Mouse (Mus musculus) 416B (cell line): Measurements from ENCODE around the gene Rbfox1.

Source experiments
- DNase-seq: peaks from one replicate; pipeline ENCODE4 v3.0.0; 2011; ENCODE audit warnings: low read depth

Rbfox1 gene

DNA sequence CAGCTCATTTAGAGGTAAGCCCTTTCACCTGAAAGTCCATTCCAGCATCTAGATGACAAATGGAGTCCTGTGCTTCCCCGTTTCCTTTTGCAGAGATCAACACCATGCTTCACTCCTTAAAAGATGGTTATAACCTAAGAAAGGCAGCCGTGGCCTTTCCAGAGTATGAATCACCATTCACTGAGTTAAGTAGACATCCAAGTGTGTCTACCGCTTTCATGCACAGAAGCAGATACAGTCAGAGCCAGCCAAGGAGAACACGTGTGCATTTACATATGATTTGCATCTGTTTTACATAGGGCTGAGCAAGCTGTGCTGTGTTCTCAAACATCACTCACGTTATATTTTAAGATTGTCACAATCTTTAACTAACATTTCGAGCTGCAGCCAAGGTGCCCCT lies 1061.0 kb downstream of the Rbfox1 start:
- DNase-seq, result no peak

DNA sequence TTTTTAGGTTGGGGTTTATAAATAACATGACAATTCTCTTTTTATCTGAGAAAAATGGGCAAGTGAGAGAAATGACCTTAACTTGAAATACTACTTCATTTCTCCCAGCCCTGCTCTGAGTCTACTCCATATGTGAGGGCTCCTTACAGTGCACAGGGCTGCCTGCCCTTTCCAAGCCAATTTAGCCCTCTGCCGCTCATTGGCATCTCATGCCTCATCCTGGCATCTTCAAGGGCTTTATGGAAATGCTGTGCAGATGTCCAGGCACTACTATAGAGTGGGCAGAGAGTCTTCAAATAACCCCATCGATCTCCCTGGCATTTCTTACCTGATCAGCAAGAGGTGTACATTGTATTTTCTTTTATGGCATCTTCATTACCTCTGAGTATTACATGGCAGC lies 1064.5 kb downstream of the Rbfox1 start:
- no peak for DNase-seq

DNA sequence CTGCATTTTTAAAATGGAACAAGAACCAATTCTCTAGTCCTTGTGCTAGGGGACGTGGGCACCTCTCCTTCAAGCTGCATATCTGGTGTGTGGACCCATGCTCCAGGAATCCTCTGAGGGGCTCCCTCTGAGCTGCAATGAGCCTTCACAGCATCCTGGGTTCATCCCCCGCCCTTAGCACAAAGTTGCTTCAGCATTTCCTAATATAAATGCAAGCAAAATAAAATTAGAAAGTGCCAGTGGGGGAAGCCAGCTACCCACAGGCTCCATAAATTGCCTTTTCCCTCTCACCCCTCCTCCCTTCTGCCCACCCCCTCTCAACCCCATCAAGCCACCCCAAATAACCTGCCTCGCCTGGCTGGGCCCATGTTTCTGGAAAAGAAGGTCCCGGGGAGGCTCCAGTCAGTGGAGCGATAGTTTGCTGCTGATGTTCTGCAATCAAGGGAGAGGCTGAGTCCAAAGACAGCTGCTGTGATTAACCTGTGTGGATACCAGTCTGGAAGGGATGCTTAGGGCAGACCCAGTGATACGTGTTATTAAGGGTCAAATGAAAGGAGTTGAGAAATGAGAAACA lies 1070.0 kb downstream of the Rbfox1 start:
- DNase-seq, result no peak

DNA sequence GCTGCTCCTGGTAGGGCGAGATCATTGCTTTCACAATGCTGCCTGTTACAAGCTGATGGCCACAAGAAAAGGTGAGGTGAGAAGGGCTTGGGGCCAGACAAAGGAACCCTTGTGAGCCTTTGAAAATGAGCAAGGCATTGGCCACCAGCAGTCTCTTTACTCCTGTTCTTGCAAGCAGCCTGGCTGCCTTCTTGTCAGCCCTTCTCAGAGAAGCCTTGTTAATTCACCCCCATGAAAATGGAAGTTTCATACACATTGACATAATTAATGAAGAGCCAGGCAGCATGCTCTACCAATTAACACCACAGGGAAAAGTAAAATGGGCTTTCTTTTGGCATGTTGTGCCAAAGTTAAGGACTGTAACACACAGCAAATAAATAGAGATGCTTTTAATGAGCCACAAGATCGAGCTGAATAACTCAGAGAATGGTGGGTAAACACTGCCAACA lies 1076.8 kb downstream of the Rbfox1 start:
- DNase-seq, result no peak

DNA sequence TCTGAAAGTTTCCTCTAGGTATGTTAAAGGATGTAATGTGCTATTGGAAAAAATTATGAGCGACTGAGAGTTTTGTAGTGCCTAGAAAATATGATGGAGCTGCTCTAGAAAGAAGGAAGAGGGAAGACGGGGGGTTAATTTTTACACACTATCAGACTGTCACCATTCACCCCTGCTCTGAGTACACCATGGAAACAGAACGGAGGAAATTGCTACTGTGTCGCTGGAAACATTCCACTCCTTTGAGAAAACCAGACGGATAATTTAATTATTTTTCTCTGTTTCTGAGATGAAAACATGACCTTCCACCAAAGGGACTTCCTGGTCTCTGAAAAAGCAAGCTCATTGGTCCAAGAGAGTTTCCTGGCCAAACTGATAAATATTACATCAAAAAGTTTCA lies 1077.4 kb downstream of the Rbfox1 start:
- no peak for DNase-seq

DNA sequence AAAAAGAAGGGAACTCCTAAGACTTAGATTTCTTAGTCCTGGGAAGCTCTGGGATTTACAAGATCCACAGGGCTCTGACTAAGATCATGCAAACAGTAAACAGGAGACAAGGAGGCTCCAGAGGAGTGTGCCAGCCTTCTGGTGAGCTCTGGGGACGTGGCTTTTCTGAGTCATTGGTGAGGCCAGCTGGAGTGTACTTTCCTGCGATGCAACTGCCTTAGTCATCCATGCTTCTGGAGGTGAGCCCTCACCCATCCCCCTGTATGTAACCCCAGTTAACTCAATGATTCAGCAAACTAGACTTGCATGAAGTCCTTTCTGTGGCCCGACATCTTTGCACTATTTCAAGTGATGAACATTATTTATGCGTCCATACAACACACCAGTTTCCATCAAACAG lies 1078.4 kb downstream of the Rbfox1 start:
- no peak for DNase-seq

DNA sequence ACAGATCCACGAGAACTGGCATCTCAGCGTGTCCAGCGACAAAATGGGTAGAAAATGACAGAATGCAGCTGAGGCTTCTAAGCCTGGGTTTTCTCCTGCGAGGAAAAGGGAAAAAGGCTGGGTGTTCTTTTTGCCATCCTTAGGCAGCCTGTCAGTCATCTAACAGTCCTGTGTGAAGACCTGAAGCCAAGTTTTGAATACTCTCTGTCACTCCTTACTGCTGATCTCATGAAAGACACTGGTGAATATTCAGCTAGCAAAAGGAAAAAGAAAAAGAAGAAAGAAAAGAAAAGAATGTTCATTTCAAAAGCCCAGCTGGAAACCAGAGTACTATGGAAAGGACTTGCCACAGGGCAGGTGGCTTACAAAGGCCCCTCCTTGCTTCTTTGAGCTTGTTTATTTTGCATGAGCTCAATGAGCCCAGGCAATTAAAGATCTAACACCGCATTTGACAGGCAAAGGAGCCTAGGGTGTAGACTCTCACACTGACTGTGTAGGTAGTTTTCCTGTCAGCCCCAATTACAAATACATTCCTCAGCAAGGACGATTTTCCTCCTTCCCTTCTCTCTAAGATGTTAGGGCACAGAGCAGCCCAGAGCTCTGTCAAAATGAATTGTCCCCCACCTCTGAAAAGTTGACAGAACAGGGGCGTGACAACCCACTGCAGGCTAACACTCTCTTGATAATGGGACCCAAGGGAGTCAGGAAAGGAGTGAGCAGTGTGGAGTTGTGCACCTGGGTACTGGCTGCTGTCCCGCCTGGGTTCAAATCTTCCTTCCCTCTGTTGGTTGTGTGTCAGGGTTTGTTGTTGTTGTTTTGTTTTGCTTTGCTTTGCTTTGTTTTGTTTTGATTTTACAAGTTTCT lies 1079.8 kb downstream of the Rbfox1 start:
- DNase-seq, result no peak

DNA sequence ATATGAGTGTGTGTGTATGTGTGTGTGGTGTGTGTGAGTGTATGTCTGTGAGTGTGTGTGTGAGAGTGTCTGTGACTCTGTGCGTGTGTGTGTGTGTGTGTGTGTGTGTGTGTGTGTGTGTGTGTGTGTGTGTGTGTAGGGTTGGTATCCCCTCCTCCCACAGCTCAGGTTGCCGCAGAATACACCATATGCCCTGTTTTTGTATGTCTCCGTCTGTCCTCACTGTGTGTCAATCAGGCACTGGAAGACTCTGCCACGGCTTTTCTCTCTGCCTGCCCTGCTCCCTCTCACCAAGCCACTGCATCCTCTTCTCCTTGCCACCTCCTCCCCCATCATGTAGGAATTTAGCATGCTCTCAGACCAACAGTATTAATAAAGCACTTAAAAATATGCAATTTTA lies 1084.8 kb downstream of the Rbfox1 start:
- no peak for DNase-seq

DNA sequence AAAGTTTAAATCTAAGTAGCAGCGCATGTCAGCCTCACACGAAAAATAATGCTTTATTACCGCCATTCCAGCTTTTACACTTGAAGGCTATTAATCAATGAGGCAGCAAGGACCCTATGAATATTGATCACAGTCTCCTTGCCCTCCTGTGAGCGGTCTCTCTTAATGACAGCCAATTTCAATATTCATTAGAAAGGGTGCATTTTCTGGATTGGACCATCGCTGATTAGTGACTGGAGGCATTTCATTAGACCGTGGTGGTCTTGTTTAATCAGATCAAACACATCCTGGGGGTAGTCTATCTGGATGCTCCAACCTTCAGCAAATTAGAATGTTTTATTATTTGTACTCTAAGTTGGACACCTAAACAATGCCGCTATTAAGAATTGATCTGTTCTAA lies 1091.2 kb downstream of the Rbfox1 start:
- no peak for DNase-seq

DNA sequence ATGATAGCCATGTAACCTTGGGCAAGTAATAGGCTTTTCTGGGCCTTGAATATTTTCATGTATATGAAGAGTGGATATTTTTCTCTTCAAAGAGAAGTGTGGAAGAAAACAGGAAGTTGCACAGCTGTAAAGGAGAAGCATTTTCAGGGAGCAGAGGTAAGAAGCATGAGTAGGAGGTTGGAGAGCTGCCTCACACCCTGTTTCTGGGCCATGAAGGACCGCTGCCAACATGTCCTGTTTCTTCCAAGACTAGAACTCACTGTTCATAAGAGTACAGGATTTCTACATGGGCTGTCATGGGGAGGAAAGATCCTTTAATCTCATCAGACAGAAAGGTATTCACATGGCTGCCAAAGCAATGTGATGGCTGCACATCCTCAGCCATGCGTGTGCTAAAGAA lies 1098.8 kb downstream of the Rbfox1 start:
- DNase-seq, result no peak

DNA sequence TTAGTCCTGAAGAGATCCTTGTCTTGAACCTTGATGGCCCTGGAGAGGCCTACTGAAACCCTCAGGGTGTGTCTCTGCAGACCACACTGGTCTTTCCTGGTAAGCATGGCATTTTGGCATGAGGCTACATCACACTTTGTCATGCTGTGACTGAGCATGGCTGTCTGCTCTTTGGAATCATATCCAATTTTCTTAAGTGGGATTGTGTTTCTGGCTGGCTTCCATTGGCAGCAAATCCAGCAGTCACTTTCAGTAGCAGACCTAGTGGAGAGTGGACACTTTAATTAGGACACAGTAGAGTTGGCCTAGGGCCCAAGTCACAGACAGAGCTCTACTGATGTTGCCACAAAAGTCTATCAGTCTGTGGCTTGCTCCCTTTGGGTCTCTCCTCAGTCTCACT lies 1100.9 kb downstream of the Rbfox1 start:
- DNase-seq, result no peak

DNA sequence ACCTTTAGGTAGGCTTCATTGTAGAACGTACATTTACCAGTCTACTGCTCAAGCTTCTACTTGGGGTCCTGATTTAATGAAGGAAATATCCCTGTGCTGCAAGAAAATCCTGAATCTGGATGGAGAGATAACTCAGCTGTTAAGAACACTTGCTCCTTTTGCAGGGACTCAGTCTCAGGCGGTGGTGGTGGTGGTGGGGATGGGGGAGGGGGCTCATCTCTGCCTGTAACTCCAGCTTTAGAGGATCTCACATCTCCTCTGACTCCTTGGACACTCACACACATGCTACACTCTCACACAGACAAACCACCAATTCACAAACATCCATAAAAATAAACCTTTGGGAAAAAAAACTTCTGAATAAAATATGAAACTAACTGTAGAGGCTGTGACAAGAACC lies 1101.3 kb downstream of the Rbfox1 start:
- no peak for DNase-seq

DNA sequence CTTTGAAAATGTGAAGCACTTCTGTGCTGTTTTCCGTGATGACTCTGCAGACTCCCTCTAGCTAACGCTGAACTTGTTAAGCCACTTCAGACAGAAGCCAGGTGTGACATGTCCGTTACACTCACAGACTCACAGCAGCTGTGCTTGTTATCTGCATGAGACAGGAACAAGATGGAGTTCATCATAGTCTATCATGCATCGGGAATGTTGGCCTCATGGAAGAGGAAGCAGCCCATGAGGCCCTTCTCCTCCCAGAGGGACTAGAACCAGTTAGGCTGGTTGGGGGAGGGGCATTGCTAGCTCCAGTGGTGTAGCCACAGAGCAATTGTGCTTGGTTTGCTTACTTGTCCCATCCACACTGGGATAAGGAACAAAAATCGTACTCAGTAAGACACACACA lies 1107.1 kb downstream of the Rbfox1 start:
- no peak for DNase-seq

DNA sequence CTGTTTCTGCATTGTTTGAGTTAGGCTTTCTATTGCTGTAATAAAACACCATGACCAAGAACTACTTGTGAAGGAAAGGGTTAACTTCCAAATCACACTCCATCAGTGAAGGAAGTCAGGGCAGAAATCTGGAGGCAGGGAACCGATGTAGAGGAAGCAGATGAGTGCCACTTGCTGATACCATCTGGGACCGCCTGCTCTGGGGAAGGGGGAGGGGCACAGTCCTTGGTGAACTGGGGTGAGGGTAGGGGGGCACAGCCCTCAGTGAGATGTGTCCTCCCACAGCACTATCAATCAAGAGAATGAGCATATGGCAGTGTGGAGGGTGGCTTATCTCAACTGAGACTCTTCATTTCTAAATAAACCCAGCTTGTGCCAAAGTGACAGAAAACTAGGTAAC lies 1108.0 kb downstream of the Rbfox1 start:
- DNase-seq, result no peak

DNA sequence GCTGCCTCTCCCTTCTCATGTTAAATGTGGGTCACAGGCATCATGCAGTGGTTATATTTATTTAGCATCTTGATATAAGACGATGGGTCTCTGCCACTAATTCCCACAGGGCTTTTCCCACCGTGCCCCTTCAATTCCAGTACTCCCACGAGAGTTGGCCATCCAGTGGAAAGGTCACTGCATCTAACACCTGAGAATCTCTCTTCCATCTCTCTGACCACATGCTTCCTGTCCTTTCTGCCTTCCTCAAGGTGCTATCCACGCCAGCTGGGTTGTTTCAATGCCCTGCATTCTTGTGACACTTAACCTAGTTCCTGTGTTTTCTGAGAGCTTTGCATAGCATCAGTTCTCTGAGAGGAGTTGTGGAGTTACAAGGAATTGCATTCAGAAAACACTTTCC lies 1112.0 kb downstream of the Rbfox1 start:
- DNase-seq, result no peak

DNA sequence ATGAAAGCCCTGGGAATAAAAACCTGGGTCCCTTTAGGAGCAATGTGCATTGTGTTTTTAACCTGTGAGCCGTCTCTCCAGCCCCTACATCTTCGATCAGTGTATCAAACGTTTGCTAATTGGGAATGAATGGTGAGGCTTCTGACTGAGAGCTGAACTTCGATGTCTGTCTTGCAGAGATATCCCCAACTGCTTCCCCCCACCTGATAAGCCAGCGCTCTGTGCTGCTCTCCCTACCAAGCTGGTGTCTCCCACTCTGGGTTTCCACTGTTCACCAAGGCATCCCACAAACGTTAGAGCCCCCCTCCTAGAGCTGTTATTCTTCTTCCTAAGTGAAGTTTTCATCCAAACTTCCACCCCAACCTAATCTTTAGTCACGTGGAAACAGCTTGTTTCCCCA lies 1112.7 kb downstream of the Rbfox1 start:
- no peak for DNase-seq

DNA sequence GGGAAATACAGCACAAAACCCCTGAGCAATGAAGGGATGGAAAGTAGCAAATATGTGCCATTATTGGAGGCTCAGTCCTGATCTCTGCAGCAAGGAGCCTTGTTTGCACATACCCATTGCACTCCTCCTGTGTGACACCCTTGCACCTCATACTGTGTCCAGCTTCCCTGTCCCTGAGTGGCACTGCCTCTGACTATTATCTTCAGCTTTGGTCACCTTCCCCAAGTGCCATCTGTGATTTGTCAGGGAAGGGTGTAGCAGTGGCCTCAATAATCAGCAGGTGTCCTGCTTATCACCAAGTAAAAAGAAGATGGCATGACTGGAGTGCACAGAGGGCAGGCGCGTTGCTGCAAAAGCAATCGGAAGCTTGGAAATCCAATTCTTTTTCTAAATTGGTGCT lies 1119.4 kb downstream of the Rbfox1 start:
- no peak for DNase-seq

DNA sequence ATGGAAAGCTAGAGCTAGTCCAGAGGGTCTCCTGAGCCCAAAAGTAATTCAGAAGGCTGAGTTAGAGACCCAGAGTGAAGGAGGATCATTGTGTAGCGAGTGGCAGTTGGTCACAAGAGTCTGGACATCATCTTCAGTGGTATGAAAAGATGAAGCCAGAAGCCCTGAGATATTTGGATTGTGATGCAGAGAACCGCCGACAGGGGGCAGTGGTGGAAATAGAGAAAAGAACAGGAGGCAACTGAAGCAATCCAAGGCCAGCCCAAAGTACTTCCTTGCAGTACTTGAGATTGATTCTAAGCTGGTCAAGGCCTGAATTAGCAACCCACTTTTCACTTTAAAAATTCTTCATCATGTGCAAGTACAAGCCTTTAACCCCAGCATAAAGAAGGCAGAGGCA lies 1120.3 kb downstream of the Rbfox1 start:
- peak; percentile 32 for DNase-seq

DNA sequence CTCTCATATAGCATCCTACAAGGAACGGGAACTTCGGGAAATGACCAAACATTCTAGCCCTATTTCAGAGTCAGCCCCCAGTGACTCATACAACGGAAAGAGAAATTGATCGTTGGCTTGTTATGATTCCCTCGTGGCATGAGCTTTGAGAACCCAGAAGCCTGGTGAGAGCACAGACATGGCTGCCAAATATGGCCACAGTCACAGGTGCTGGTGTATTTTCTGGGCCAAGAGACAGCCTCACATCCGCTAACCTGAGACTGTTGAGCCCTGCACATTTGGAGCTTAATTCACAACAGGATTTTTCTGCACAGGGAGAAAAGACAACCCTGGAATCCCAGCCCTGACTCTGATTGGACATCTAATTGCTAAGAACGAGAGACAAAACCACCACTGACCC lies 1132.2 kb downstream of the Rbfox1 start:
- no peak for DNase-seq

DNA sequence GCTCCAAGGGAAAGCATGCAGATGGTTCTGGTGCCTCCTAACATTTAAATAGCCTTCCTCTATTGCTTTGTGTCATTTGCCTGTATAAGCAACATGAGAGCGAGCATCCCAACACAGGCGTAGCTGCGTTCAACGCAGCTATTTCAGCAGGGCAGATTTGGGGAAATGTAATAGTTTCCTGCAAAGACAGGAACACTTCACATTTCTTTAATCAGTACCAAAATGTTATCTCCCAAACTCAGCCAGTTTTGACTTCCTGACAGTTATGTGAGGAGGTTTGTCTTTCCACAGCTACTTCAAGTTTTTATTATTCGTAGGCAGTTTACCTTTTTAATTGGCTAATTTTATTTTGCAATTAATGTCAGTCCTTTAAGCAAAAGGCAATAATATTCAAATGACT lies 1149.1 kb downstream of the Rbfox1 start:
- DNase-seq, result no peak

DNA sequence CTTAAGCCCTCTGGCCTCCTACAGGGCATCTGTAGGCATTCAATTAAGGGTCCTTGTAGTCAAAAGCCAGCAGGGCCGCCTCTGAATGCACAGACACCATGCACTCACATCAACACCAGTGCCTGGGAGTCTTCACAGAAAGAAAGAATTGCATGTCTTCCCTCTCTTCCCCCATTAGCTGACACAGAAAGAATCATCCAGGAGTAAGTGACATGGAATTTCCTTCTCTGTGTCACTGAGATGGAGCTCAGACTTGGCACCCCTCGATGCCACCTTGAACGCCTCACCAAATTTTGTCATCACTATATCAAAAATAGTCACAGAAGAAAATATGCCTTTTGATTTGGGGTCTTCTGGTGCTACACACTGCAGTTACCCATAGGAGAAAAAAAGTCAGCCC lies 1151.4 kb downstream of the Rbfox1 start:
- no peak for DNase-seq

DNA sequence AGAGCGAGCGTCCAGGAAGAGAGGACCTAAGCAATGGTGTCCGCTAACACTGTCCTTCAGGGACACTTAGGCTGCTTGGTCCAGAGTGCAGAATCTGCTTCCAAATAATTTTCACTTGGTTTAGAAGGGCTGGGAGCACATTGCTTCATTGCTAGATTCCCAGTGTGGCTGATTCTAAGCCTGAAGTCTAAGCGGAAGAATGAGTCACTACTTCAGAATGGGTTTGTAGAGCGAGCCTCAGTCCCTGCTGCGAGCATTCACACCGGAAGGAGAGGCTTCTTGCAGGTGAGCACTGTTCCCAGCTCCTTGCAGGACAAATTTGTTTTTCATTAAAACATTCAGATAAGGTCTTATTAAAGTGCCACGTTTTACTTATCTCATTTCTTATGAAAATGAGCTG lies 1151.8 kb downstream of the Rbfox1 start:
- no peak for DNase-seq

DNA sequence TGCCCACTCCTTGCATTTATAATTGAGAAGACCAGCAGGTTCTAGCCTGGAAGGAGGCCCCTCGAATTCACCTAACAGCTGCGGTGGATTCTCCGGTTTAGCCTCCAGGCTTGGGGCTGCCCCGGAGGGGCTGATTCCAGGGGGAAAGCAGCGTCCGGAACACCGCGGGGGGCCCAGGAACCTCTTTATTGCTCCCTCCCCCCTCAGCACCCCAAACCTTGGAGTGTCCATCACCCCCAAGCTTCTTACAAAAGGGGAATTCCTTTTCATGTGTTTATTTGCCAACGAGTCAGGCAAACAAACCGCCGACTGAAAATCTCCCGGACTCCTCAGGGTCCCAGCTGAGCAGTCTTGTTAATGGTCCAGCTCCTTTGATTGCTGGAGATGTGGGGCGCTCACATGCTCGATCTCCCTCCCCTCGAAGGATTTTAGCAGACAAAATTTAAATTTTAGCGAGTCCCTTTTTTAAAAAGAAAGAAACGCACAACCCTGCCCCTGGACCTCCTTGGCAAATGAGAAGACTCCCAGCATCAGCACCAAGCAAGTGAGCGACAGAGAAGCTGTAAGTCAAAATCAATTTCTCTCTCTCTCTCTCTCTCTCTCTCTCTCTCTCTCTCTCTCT lies 1153.6 kb downstream of the Rbfox1 start:
- no peak for DNase-seq
